Mouse (Mus musculus) olfactory bulb, adult 2 months (tissue): Measurements from ENCODE around the gene Usp37.

Source experiments
- CTCF ChIP-seq: fragments of 200-500 bp; IDR thresholded peaks from 2 replicates; pipeline ENCODE4 v1.5.1; 2012; ENCODE audit warnings: low read depth, mild to moderate bottlenecking, low read length, moderate library complexity; ENCODE audit not compliant: insufficient read depth
- POLR2A ChIP-seq: fragments of 200-500 bp; IDR thresholded peaks from 2 replicates; pipeline ENCODE4 v1.6.1; 2012; ENCODE audit warnings: mild to moderate bottlenecking, low read depth, low read length, moderate library complexity; ENCODE audit not compliant: insufficient read depth

DNA sequence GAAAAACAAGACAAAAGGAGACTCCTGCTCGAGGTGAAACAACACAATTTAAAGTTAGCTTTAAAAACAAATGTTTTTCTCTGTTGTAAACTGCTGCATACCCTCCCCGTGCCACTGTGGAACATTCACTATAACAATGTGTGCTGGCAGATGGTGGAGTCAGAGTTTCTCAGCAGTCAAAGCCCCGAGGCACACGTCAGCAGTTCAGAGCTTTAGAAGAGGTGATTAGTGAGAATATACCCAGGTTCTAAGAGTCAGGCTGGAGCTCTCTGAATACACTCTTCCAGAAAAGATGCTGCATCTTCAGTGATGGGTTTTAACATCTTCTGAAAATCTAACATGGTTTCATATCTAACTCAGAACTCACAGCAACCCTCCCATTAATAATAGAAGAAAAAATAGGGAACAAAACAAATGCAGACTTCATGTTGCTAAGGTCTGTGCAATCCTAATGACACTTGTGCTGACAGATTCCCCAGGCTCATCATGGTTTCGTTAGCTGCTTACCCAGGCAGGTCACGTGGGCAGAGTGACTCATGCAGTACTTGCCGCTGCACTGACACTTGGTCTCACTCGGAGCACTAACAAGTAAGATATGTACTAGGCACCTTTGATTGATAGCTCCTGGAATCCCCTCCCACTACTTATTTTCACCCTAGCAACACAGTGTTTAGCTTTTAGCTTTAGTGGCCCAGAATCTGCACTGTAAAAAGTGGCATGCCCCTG lies 106.2 kb downstream of the Usp37 start:
- no peak for TF ChIP-seq CTCF
- TF ChIP-seq POLR2A: no peak
